Mouse (Mus musculus): ENCODE results near the gene Vps53. TPM values are rescaled to one million over a fixed set of nuclear protein-coding genes. Genes with fewer than 3 reads are reported as not detected.

Gene Vps53
- polyA plus RNA-seq, 1 experiment from 2014 or later: 48.5 TPM

DNA sequence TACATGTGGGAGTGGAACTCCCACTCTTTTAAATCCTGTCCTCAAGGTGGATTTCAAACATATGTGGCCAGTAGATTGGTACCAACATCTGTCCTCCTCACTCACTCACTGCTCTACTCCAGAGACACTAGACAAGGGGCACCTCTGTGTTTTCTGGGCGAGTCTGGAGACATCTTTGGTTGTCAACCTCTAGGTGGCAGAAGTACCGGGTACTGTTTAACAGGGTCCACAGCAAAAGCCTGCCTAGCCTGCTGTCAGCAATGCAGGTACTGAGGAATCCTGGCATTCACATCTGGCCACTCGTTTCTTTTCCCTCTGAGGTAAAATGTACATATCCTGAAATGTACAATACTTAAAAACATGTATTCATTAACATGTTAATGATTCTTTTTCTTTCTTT, 123.0 kb downstream of the Vps53 start:
- Histone ChIP-seq H3K9ac (ENCODE audit: low read length) (no peak overlapping the region), H3K4me1 (ENCODE audit: control insufficient read depth, insufficient read depth, low read length) (peaks cover 20% of the 10 kb centered on the region), H3K4me3 (replicated peaks; ENCODE audit: low read length) (no peak overlapping the region), H3K9me3 (replicated peaks; ENCODE audit: control insufficient read depth, low read length) (no peaks in the 10 kb centered on the region), H3K4me2 (ENCODE audit: low read depth, low read length) (no peak overlapping the region), H3K27me3 (ENCODE audit: control insufficient read depth, insufficient read depth, low read length) (no peaks in the 10 kb centered on the region), H3K27ac (ENCODE audit: low read length) (no peak overlapping the region), H3K36me3 (ENCODE audit: control insufficient read depth, insufficient read depth, low read length) (no peaks in the 10 kb centered on the region)
- no peak for ATAC-seq (ENCODE audit: insufficient read depth, low FRiP score)
- 33% methylated on average over 3 of the region's 3 CpGs for WGBS

DNA sequence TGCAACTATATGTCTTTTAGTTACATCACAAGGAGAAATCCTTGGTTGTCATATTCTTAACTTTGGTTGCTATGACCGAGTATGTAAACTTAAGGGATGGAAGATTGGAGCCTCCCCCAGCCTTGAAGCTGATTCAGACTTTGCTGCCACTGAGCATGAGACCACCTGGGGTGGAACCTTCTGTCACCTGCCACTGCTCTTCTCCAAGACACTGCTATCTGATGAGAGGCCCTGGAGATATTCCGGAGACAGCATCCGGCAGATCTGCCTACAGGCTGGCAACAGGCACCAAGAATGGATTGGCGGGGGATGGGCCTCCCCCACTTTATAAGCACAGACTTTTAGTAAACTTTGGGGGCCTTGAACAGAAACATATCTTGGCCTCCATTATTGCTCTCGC, 127.0 kb downstream of the Vps53 start:
- ATAC-seq (ENCODE audit: insufficient read depth, low FRiP score): no peak
- Histone ChIP-seq H3K27me3 (ENCODE audit: control insufficient read depth, insufficient read depth, low read length) (no peaks in the 10 kb centered on the region), H3K9me3 (replicated peaks; ENCODE audit: control insufficient read depth, low read length) (no peaks in the 10 kb centered on the region), H3K27ac (ENCODE audit: low read length) (no peak overlapping the region), H3K36me3 (ENCODE audit: control insufficient read depth, insufficient read depth, low read length) (no peaks in the 10 kb centered on the region), H3K4me1 (ENCODE audit: control insufficient read depth, insufficient read depth, low read length) (peaks cover 6% of the 10 kb centered on the region; the same call in 1 of the 2 replicates), H3K4me2 (ENCODE audit: low read depth, low read length) (no peak overlapping the region), H3K9ac (ENCODE audit: low read length) (no peak overlapping the region), H3K4me3 (replicated peaks; ENCODE audit: low read length) (no peak overlapping the region)
- 84% methylated on average over 5 of the region's 5 CpGs for WGBS

DNA sequence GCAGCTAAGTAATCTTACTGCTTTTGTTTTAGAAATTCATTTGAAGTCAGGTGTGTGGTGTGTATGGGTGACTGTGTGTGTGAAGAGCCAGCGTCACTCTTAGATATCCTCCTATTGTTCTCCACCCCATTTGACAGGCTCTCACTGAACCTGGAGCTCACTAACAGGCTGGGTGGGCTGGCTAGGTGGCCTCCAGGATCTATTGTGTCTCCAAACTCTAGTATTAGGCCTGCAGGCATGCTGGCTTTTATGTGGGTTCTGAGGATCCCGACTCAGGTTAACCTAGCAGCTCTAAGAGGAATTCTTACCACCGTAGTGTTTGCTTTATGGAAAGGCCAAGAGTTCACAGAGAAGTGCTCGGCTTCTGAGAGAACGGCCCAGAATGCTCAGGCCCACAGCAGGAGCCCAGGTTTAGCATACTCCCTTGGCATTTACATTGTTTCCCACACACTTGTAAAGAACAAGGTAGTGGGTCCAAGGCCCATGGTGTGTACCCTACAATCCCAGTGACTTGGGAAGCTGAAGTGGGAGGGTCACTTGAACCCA, 128.4 kb downstream of the Vps53 start:
- 34% methylated on average over 5 of the region's 5 CpGs for WGBS
- no peaks in the 10 kb centered on the region for H3K27me3 ChIP-seq (ENCODE audit: control insufficient read depth, insufficient read depth, low read length)
- no peak overlapping the region for H3K4me2 ChIP-seq (ENCODE audit: low read depth, low read length)
- H3K9ac ChIP-seq (ENCODE audit: low read length): no peak overlapping the region
- H3K27ac ChIP-seq (ENCODE audit: low read length): no peak overlapping the region
- no peaks in the 10 kb centered on the region for H3K9me3 ChIP-seq (replicated peaks; ENCODE audit: control insufficient read depth, low read length)
- H3K4me1 ChIP-seq (ENCODE audit: control insufficient read depth, insufficient read depth, low read length): peaks cover 6% of the 10 kb centered on the region; the same call in 1 of the 2 replicates
- H3K4me3 ChIP-seq (replicated peaks; ENCODE audit: low read length): no peak overlapping the region
- H3K36me3 ChIP-seq (ENCODE audit: control insufficient read depth, insufficient read depth, low read length): no peaks in the 10 kb centered on the region
- no peak for ATAC-seq (ENCODE audit: insufficient read depth, low FRiP score)

DNA sequence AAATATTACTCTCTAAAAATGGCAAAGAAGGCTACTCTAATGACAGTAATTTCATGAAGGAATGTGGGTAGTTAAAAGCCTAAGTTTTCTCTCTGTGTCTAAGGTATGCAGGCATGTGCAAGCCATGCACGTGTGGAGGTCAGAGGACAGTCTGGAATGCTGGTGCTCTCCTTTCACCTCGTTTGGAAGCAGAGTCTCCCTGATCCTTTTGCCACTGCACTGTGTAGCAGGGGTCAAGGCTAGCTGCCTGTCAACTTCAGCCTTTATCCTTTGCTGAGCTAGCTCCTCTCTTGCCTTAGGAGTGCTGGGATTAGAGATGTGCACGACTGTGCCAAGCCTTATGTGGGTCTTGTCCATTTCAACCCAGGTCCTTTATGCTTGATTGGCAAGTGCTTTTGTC, 128.9 kb downstream of the Vps53 start:
- ATAC-seq (ENCODE audit: insufficient read depth, low FRiP score): no peak
- no peaks in the 10 kb centered on the region for H3K9me3 ChIP-seq (replicated peaks; ENCODE audit: control insufficient read depth, low read length)
- H3K9ac ChIP-seq (ENCODE audit: low read length): no peak overlapping the region
- H3K4me1 ChIP-seq (ENCODE audit: control insufficient read depth, insufficient read depth, low read length): peaks cover 6% of the 10 kb centered on the region; the same call in 1 of the 2 replicates
- peaks cover 3% of the 10 kb centered on the region; the same call in 1 of the 2 replicates for H3K36me3 ChIP-seq (ENCODE audit: control insufficient read depth, insufficient read depth, low read length)
- no peak overlapping the region for H3K4me3 ChIP-seq (replicated peaks; ENCODE audit: low read length)
- H3K27ac ChIP-seq (ENCODE audit: low read length): no peak overlapping the region
- H3K4me2 ChIP-seq (ENCODE audit: low read depth, low read length): no peak overlapping the region
- WGBS: 34% methylated on average over 3 of the region's 3 CpGs
- no peaks in the 10 kb centered on the region for H3K27me3 ChIP-seq (ENCODE audit: control insufficient read depth, insufficient read depth, low read length)

DNA sequence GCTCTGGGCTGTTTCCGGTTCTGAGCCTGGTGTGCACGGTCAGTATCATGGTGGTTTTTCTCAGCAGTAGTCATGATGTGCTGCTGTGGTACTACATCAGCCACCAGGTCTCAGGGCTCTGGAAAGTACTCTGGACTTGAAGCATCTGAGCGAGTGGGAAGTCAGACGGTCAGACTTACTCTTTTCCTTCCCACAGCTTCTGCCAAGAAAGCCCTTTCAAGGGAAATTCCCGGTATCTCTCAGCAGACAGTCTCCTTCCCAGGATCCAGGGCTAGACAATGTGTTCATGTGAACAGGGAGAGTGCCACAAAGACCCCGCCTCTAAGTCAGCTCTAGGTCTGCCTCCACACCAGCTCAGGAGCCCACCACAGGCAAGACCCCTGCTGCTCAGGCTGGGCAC, 134.1 kb downstream of the Vps53 start:
- WGBS: 65% methylated on average over 6 of the region's 6 CpGs
- Histone ChIP-seq H3K4me1 (ENCODE audit: control insufficient read depth, insufficient read depth, low read length) (peaks cover 9% of the 10 kb centered on the region; the same call in 1 of the 2 replicates), H3K27me3 (ENCODE audit: control insufficient read depth, insufficient read depth, low read length) (no peaks in the 10 kb centered on the region), H3K9ac (ENCODE audit: low read length) (no peak overlapping the region), H3K4me3 (replicated peaks; ENCODE audit: low read length) (no peak overlapping the region), H3K27ac (ENCODE audit: low read length) (no peak overlapping the region), H3K9me3 (replicated peaks; ENCODE audit: control insufficient read depth, low read length) (no peaks in the 10 kb centered on the region), H3K36me3 (ENCODE audit: control insufficient read depth, insufficient read depth, low read length) (peaks cover 6% of the 10 kb centered on the region; the same call in 1 of the 2 replicates), H3K4me2 (ENCODE audit: low read depth, low read length) (no peak overlapping the region)
- ATAC-seq (ENCODE audit: insufficient read depth, low FRiP score): no peak

DNA sequence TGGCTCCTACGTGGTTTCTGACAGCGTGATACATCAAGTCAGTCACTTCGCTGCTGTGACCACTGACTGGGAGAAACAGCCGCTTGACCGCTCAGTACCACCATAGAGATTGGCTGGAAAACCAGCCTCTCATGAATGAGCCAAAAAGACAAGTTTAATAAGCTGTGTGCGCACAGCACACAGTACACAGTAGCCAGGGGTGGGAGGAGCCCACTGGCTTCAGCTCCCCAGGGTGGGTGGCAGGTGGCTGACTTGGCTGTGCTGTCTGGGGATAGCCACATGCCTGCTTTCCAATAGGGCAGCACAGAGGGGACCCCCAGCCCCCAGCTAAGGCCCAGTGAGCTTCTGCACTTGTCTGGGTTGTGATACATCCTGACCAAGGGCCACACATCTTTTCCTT, 135.0 kb downstream of the Vps53 start:
- H3K9me3 ChIP-seq (replicated peaks; ENCODE audit: control insufficient read depth, low read length): no peaks in the 10 kb centered on the region
- peaks cover 9% of the 10 kb centered on the region; the same call in 1 of the 2 replicates for H3K4me1 ChIP-seq (ENCODE audit: control insufficient read depth, insufficient read depth, low read length)
- no peak for ATAC-seq (ENCODE audit: insufficient read depth, low FRiP score)
- no peak overlapping the region for H3K27ac ChIP-seq (ENCODE audit: low read length)
- H3K27me3 ChIP-seq (ENCODE audit: control insufficient read depth, insufficient read depth, low read length): no peaks in the 10 kb centered on the region
- H3K36me3 ChIP-seq (ENCODE audit: control insufficient read depth, insufficient read depth, low read length): peaks cover 6% of the 10 kb centered on the region; the same call in 1 of the 2 replicates
- no peak overlapping the region for H3K4me3 ChIP-seq (replicated peaks; ENCODE audit: low read length)
- no peak overlapping the region for H3K4me2 ChIP-seq (ENCODE audit: low read depth, low read length)
- no peak overlapping the region for H3K9ac ChIP-seq (ENCODE audit: low read length)
- 79% methylated on average over 6 of the region's 6 CpGs for WGBS

DNA sequence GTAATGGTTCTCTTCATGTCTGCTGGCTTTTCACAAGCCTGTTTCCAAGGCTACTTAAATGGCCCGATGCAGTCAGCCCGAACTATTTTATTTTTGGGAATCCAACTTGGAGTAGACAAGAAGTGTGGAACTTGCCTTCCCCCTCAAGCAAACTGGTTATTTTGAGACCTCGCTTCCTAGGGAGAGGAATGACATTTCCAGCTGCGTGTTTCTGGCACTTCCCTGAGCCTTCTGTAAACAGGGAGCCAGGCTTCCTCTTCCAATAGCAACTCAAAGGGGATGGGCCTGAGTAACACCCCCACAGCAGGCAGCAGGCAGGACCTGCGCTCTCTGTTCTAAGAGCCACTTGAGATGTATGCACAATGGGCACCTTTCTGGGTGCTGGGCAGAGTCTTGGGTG, 136.6 kb downstream of the Vps53 start:
- no peak overlapping the region for H3K9ac ChIP-seq (ENCODE audit: low read length)
- H3K4me1 ChIP-seq (ENCODE audit: control insufficient read depth, insufficient read depth, low read length): peaks cover 10% of the 10 kb centered on the region; the same call in 1 of the 2 replicates
- no peak; the same call in 1 of the 2 replicates for ATAC-seq (ENCODE audit: insufficient read depth, low FRiP score)
- no peaks in the 10 kb centered on the region for H3K9me3 ChIP-seq (replicated peaks; ENCODE audit: control insufficient read depth, low read length)
- peak overlapping the region; percentile 53; the same call in 1 of the 2 replicates for H3K27ac ChIP-seq (ENCODE audit: low read length)
- H3K4me3 ChIP-seq (replicated peaks; ENCODE audit: low read length): no peak overlapping the region
- no peaks in the 10 kb centered on the region for H3K27me3 ChIP-seq (ENCODE audit: control insufficient read depth, insufficient read depth, low read length)
- 27% methylated on average over 5 of the region's 5 CpGs for WGBS
- H3K36me3 ChIP-seq (ENCODE audit: control insufficient read depth, insufficient read depth, low read length): peaks cover 6% of the 10 kb centered on the region; the same call in 1 of the 2 replicates
- H3K4me2 ChIP-seq (ENCODE audit: low read depth, low read length): no peak overlapping the region

DNA sequence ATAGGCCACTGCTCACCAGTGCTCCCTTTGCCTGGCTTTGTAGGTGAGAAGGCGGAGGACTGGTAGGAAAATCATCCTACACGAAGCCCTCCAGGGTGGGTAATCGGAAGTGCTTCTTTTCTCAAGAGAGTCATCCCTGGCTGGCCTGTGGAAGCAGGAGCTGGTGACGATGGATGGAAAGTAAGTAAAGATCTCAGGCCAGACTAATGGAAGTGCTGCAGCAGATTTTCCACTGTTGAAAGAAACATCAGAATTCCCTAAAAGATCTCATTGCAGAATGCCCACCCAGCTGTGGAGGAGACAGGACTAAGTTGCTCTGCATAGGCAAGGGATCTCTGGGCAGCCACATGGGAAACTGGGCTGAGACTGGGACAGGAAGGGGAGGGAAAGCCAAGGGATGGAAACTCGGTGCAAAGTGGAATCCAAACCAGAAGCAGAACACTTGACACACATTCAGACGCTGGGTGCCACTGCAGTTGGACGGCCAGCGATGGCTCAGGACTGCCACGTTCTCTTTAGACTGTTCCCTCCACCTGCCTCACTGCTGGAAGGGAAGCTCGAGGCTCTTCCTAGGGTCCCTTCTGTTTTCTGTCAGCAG, 137.3 kb downstream of the Vps53 start:
- Histone ChIP-seq H3K9me3 (replicated peaks; ENCODE audit: control insufficient read depth, low read length) (no peaks in the 10 kb centered on the region), H3K36me3 (ENCODE audit: control insufficient read depth, insufficient read depth, low read length) (peaks cover 6% of the 10 kb centered on the region; the same call in 1 of the 2 replicates), H3K4me3 (replicated peaks; ENCODE audit: low read length) (no peak overlapping the region), H3K4me2 (ENCODE audit: low read depth, low read length) (no peak overlapping the region), H3K27ac (ENCODE audit: low read length) (peak overlapping the region; percentile 53), H3K4me1 (ENCODE audit: control insufficient read depth, insufficient read depth, low read length) (peaks cover 14% of the 10 kb centered on the region; the same call in 1 of the 2 replicates), H3K9ac (ENCODE audit: low read length) (no peak overlapping the region), H3K27me3 (ENCODE audit: control insufficient read depth, insufficient read depth, low read length) (no peaks in the 10 kb centered on the region)
- WGBS: 58% methylated on average over 10 of the region's 10 CpGs
- ATAC-seq (ENCODE audit: insufficient read depth, low FRiP score): no peak

DNA sequence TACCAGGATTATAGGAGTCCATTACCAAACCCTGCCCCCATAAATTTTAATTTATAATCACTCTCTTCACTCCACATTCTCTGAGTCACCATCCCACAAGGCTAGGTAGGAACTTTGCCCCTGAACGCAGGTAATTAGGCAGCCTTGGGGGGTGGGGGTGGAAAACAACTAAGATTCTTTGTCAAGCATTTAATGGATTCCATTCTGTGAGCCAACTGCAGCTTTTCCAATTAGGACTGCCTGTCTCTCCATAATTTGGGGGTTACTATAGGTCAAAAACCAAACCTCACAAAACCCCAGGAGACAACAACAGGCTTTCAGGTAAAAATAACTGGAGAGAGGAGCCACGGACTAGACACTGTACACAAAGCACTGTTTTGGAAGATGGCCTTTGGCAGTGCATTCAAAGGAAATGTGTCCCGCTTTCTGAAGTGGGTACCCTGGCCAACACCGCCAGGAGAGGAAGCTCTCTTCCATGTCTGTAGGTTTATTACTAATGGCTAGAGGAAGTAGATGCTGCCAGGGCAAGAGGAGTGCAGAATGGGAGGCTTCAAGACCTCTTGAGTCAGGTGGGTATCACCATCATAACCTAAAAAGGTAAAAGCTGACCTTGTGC, 138.6 kb downstream of the Vps53 start:
- Histone ChIP-seq H3K4me2 (ENCODE audit: low read depth, low read length) (no peak overlapping the region), H3K9ac (ENCODE audit: low read length) (no peak overlapping the region), H3K36me3 (ENCODE audit: control insufficient read depth, insufficient read depth, low read length) (peaks cover 6% of the 10 kb centered on the region; the same call in 1 of the 2 replicates), H3K4me3 (replicated peaks; ENCODE audit: low read length) (no peak overlapping the region), H3K9me3 (replicated peaks; ENCODE audit: control insufficient read depth, low read length) (no peaks in the 10 kb centered on the region), H3K4me1 (ENCODE audit: control insufficient read depth, insufficient read depth, low read length) (peaks cover 14% of the 10 kb centered on the region; the same call in 1 of the 2 replicates), H3K27ac (ENCODE audit: low read length) (no peak overlapping the region), H3K27me3 (ENCODE audit: control insufficient read depth, insufficient read depth, low read length) (no peaks in the 10 kb centered on the region)
- WGBS: 72% methylated on average over 4 of the region's 4 CpGs
- no peak for ATAC-seq (ENCODE audit: insufficient read depth, low FRiP score)
